8 mouse cellular contexts compared by ENCODE assay signal in genomic region chr1:172046938-172047337, GRCm38 (mm10). TPM values are rescaled to one million over a fixed set of nuclear protein-coding genes. Genes with fewer than 3 reads are reported as not detected.
DNase-seq lines count a peak whose midpoint lies in the region; ATAC-seq lines count a peak whose summit lies in the region.

No protein-coding gene starts in this region.

- ATAC-seq in megakaryocyte, adult 5-6 weeks (ENCODE audit: poor library complexity, severe bottlenecking): peak; percentile 88

- intact Hi-C loops in heart, postnatal 10 days (cut with DNase I): loop anchor here (1.0 to 10.0 kb wide), 6 partner anchors 50 to 448 kb away; no protein-coding TSS in a partner anchor

- DNase-seq in left cerebral cortex, adult 18-20 months (ENCODE audit: low spot score in 2 of 2): peak; percentile 64 to 72
- no peak for DNase-seq in left cerebral cortex, adult 11 months (ENCODE audit: low spot score)
- DNase-seq in c-Kit-negative CD71-positive TER-119-positive erythroid progenitor cells, embryonic 14.5 days (ENCODE audit: low read depth, low spot score): peak; percentile 33
- peak; percentile 36 for DNase-seq in fibroblast of lung, adult 2 months (ENCODE audit: low read depth)
- peak; percentile 71 to 83 for DNase-seq in heart, postnatal 10 days
- peak; percentile 83 to 85 for DNase-seq in layer of hippocampus, postnatal 10 days (ENCODE audit: low spot score in 2 of 2)
- peak; percentile 40 for DNase-seq in spleen, adult 12 weeks (ENCODE audit: low spot score)

RNA-seq across cellular contexts. Expression of gene Nhlh1, which starts 10.4 kb away (rescaled TPM):
- under 1 TPM; 0.28 to 0.40 TPM for total RNA-seq in left cerebral cortex, adult 18-20 months (2021)
- not detected for total RNA-seq in heart, postnatal 10 days (2021)
- 1 to 10 TPM; 1.8 TPM for total RNA-seq in layer of hippocampus, postnatal 10 days (2021)
- not detected in 2 replicates for total RNA-seq in megakaryocyte, adult 5-6 weeks (2015)
- total RNA-seq in megakaryocyte, adult 5-6 weeks (2017): not detected in 2 replicates

RNA-seq across cellular contexts. Expression of gene Vangl2, which starts 18.7 kb away (rescaled TPM):
- total RNA-seq in left cerebral cortex, adult 18-20 months (2021): 10 to 100 TPM; 10.2 to 13.7 TPM
- total RNA-seq in heart, postnatal 10 days (2021): 1 to 10 TPM; 7.5 to 7.6 TPM
- 10 to 100 TPM; 32.3 to 33.0 TPM for total RNA-seq in layer of hippocampus, postnatal 10 days (2021)
- total RNA-seq in megakaryocyte, adult 5-6 weeks (2015): 2.1 and 2.8 TPM in 2 replicates
- total RNA-seq in megakaryocyte, adult 5-6 weeks (2017): 1.8 and 2.5 TPM in 2 replicates

RNA-seq across cellular contexts. Expression of gene Copa, which starts 35.4 kb away (rescaled TPM):
- total RNA-seq in left cerebral cortex, adult 18-20 months (2021): 100 to 1,000 TPM; 147 to 151 TPM
- total RNA-seq in heart, postnatal 10 days (2021): 100 to 1,000 TPM; 136 to 150 TPM
- 100 to 1,000 TPM; 165 TPM for total RNA-seq in layer of hippocampus, postnatal 10 days (2021)
- total RNA-seq in megakaryocyte, adult 5-6 weeks (2015): 120 and 132 TPM in 2 replicates
- 122 and 132 TPM in 2 replicates for total RNA-seq in megakaryocyte, adult 5-6 weeks (2017)

RNA-seq across cellular contexts. Expression of gene Ncstn, which starts 35.7 kb away (rescaled TPM):
- total RNA-seq in left cerebral cortex, adult 18-20 months (2021): 10 to 100 TPM; 56.6 to 59.3 TPM
- total RNA-seq in heart, postnatal 10 days (2021): 10 to 100 TPM; 68.0 to 68.9 TPM
- total RNA-seq in layer of hippocampus, postnatal 10 days (2021): 10 to 100 TPM; 72.0 to 79.4 TPM
- total RNA-seq in megakaryocyte, adult 5-6 weeks (2015): 81.2 and 87.8 TPM in 2 replicates
- total RNA-seq in megakaryocyte, adult 5-6 weeks (2017): 39.8 and 45.5 TPM in 2 replicates
